Mouse (Mus musculus): ENCODE measurements around the gene Man2b2. TPM values are rescaled to one million over a fixed set of nuclear protein-coding genes. Genes with fewer than 3 reads are reported as not detected.

Man2b2 gene
- total RNA-seq (2015; ENCODE audit: low replicate concordance) (5.2 and 12.3 TPM in 2 replicates), total RNA-seq (2017; ENCODE audit: low replicate concordance) (3.1 and 3.7 TPM in 2 replicates)

DNA sequence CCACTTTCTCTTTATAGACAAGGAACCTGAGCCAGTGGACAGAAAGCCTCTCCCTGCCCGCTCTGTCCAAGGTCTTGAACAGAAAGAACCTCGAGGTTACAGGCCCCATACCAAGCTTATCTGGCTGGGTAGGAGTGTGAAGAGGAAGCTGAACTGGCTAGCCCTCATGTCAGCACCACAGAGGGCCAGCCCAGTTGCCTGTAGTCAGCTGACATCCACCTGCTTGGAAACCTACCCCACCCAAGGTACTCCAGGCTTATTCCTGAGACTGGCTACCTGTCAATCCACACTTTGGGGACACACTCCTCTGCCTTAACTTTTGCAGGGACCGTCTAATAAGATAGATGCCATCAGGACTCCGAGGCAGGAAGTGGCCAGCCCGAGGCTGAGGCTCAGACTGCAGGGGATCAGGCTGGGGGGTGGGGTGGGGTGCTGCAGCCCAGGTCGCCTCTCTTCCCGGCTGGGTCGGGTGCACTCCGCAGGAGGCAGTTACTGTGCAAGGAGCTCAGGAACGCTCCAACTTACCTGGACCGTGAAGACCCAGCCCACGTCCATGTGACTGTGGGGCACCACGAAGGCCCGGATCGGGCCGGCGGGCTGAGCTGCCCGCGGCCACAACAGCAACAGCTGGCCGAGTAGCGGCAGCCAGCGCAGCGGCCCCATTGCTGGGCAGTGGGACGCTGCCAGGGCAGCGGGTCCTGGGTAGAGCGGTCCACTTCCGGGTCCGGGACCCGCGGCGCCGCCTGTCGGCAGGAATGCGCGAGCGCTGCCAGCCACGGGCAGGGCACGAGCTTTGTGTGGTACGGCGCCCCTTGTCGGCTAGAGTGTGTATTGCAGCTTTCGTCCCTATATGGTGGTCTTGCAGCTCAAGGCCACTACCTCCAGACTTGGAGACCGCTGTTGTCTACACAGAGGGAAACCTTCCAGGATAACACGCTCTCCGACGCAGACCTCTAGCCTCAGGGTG lies at the start of gene Man2b2:
Gene Man2b2 (minus strand): TSS at position 741 of the 967 bp plus-strand sequence.
- ATAC-seq (replicated peaks; ENCODE audit: low FRiP score, poor library complexity, severe bottlenecking): peak; percentile 75

DNA sequence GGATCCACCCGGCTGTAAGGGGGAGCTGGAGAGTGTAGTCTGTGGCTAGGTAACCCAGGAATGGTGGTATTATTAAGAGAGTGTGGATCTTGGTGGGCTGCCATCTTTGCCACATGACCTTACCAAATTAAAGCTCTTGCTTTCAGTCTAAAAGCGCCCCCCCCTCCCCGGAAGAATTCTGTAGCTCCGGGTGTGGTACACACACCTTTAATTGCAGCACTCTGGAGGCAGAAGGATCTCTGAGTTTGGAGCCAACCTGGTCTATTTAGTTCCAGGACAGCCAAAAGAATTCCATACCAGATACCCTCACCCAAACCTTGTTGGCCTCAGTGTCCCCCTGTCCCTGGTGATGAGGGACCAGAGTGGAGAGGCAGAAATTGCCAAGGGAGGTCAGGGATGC lies 48.3 kb upstream of the Man2b2 start:
- ATAC-seq (replicated peaks; ENCODE audit: low FRiP score, poor library complexity, severe bottlenecking): no peak

DNA sequence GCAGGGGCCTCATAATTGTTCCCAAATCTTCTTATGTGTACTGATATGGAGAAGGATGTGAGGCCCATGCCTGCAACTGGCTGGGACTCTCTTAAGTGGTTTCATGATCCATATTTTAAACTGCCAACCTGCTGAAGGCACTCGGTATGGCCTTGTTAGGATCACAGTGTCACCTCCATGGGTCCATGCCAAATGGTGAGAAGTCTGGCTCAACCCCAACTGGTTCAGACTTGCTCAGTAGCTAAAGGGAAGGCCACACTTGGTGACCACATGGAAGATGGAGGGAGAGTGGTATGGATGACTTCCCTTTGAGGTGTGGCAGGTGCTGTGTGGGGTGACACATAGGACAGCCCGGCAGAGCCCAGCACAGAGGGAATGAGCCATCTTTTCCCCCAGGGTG lies 47.2 kb upstream of the Man2b2 start:
- ATAC-seq (replicated peaks; ENCODE audit: low FRiP score, poor library complexity, severe bottlenecking): no peak

DNA sequence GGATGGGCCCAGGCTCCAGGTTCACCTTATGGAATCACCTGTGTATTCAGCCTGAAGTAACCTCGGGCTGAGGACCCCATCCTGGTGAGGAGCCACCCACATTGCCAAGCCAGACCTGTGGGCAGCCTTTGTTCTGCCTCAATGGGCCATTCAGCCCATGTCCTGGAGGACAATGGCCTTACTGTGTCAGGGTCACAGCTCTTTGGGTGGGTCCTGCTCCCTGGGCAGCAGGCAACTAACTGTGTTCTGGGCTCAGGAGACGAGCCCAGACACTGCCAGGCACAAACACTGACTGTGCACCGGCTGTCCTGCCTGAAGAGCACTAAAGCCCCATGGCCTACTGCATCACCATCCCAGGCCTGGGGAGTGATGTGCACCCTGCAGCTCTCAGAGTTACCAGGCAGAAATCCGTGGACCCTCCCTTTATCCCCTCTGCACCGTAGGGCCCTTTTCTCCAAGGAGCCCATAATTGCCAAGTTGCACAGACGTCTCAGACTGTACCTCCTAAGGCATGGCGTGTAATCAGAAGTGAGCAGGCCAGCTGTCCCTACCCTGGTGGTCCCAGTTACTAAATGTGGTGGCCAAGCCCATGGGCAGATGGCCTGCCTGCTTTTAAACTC lies 46.4 kb upstream of the Man2b2 start:
- no peak for ATAC-seq (replicated peaks; ENCODE audit: low FRiP score, poor library complexity, severe bottlenecking)

DNA sequence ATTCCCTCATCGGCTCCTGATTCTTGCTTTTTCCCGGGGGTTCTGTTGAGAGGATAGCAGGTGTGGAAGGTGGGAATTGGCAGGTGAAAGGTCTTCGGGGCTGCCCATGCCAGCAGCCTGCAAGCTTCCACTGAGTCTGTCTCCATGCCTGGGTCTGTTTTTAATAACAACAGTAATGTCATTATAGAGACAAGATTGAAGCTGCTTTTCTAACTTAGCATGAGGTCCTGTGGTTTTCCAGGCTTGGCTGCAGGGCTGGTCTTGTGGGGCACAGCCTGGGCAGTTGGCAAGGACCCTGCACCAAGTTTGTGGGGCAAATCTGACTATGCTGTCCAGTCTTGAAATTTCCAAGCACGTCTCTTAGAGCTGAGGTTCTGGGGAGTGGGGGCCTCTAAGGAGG lies 45.5 kb upstream of the Man2b2 start:
- ATAC-seq (replicated peaks; ENCODE audit: low FRiP score, poor library complexity, severe bottlenecking): no peak

DNA sequence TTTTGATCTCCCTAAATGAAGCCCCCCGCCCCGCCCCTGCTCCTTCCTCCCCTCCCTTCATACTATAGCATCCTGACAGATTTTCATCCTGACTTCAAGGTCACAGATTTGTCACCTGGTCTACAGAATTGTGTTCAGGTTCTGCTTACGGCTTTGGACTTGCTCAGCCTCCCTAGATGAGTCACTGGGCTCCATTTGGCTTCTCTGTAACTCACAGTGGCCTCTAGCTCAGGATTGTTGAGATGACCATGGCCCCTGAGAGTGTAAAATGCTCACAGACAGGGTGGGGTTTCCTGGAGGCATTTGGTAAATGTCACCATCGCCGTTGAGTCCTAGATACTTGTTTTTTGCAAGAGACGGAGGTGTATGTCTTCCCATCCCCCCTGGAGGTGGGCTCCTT lies 40.5 kb upstream of the Man2b2 start:
- no peak for ATAC-seq (replicated peaks; ENCODE audit: low FRiP score, poor library complexity, severe bottlenecking)

DNA sequence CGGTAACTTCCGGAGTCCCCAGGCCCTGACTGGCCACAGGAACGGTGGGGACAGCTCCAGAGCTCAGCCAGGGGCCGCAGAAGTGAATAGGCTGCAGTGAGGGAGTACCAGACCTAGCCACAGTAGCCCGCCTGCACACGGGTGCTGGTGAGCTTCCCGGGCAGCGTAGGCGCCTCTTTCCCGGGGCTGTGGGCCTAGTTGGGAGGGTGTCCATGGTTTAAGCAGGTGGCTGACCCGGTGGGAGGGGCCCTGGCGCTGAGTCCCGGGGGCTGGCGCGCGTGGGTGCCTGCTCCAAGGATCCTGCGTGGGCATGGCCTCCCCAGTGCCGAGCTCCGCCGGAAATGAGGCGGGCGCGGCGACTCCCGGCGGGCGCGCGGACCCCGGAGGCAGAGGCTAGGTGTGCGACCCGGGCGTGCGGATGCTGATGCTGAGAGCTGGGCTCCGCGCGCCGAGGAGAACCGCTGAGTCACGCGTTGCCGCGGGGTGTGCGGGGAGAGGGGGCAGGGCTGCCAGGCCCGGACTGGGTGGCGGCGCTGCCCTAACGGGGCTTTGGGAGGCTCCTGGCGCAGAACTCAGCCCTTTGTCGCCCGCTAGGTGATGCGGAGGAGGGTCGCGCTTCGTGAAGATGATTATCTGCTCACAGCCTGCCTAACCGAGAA lies 39.3 kb upstream of the Man2b2 start:
- no peak for ATAC-seq (replicated peaks; ENCODE audit: low FRiP score, poor library complexity, severe bottlenecking)

DNA sequence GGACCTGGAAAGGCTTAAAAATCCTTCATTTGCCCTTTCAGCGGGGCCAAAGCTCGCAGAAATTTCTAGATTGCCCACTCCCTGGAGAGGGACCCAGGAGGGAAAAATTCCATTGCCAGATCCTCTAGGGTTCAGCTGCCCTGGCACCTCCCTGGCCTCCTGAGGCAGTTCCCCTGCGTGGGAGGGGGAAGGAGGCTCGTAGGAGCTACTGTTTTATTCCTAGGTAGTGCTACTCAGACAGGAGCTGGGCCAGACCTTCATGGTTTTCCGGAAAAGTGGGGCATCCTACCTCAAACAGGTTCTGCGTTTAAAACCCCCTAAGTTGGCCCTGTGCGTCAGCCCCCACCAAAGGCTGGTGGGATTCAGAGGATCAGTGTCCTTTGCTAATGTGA lies 38.7 kb upstream of the Man2b2 start:
- no peak for ATAC-seq (replicated peaks; ENCODE audit: low FRiP score, poor library complexity, severe bottlenecking)

DNA sequence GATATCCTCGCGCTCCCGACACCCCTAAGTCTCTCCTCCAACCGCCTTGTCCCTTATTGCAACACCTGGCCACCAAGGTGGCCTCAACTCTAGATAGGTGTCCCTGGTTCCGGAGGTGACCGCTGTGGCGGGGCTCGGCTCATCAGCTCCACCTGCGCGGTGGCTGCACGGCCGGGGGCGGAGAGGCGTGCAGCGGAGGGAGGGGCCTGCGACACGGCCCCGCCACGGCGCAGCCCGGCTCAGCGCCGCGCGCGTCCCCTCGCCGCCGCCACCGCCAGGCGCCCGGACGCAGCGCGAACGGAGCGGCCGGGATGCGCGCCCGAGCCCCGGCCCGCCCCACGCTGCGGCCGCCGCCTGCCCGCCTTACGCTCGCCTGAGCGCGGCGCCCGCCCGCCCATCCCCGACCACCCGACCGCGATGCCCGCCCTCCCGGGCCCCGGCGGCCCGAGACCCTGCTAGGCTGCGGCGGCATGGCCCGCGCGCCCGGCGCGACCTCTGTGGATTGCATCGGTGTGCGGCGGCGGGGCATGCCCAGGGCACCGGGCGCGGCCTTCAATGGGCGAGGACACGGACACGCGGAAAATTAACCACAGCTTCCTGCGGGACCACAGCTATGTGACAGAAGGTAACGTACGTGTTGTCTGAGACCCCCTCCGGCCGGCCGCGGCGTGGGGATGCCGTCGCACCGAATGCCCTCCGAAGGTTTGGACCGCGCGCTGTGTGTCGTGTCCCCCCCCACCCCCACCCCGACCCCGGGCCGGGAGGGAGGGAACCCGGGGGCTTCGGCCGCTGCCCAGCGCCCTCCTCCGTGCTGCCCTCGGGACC lies 38.0 kb upstream of the Man2b2 start, which contains the start of gene Ppp2r2c:
Gene Ppp2r2c (plus strand): TSS at position 248 of the 825 bp plus-strand sequence.
- ATAC-seq (replicated peaks; ENCODE audit: low FRiP score, poor library complexity, severe bottlenecking): no peak

DNA sequence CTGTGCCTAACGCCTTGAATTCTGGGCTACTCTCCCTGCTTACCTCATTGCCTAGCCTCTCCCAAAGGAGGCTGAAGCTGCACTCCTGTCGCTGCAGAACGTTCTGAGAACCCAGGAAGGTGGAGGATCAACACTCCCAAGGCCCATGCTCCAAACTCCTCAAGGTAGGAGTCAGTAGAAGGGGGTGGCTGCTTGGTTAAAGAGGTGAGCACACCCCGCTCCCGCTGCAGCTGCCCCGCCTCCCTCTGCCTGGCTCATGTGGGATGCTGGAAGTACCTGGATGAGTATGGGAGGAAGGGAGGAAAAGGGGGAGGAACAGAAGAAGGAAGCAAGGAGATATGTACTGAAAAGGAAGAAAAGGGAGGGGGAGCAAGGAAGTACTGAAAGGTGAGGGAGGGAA lies 37.1 kb upstream of the Man2b2 start:
- ATAC-seq (replicated peaks; ENCODE audit: low FRiP score, poor library complexity, severe bottlenecking): no peak

DNA sequence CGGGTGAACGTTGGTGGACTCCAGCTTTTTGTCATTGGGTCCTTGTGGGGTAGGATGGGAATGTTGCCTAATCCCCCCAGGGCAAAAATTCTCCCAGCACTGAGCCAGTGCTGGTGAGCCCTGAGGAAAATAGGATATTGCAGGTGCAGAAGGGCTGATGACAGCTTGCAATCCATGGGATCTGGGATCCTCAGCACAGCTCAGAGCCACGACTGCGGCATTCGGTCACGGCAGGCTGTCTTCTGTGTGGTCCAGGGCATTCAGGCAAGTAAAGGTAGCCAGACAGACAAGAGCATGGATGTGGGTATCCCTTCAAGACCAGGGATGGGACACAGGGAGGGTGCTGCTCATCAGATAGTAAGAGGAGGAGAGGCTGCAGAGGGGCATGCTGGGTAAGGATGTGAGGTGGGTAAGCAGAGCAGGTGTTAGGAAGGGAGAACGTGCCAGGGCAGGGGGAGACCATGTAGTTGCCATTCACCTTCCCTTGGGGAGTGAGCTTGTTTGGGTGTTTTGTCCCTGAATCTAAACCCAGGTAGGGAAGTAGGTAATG lies 36.3 kb upstream of the Man2b2 start:
- ATAC-seq (replicated peaks; ENCODE audit: low FRiP score, poor library complexity, severe bottlenecking): 0 out of 2 replicates have a peak, but pooled peaks have one; percentile 8

DNA sequence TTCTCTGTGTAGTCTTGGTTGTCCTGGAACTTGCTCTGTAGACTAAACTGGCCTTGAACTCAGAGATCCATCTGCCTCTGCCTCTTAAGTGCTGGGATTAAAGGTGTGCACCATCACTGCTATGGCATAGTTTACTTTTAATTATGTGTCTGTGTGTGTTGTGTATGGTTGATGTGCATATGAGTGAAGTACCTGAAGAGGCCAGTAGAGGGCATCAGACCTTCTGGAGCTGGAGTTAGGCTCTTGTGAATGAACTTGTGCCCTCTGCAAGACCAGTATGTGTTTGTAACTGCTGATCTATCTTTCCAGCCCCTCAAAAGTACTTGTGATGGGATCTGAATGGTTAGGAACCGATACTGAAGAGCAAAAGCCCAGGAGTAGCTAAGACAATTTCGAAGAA lies 30.6 kb upstream of the Man2b2 start:
- no peak for ATAC-seq (replicated peaks; ENCODE audit: low FRiP score, poor library complexity, severe bottlenecking)

DNA sequence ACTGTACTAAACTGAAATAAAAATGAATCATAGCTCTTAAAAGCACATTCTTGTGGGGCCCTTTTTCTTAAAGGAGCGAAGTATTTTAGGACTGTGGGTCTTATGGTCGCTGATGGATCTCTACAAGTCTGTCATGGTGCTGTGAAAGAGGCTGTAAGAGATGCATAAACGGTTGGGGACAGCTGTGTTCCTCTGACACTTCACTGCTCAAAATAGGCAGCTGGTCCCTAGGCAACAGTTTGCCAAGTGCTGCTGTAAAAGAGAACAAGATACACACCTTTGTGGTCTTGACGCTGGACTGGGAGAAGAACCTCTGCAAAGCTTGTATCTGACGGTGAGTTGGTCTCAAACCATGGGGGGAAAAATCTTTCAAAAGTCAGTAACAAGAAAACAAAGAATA lies 27.1 kb upstream of the Man2b2 start:
- ATAC-seq (replicated peaks; ENCODE audit: low FRiP score, poor library complexity, severe bottlenecking): no peak

DNA sequence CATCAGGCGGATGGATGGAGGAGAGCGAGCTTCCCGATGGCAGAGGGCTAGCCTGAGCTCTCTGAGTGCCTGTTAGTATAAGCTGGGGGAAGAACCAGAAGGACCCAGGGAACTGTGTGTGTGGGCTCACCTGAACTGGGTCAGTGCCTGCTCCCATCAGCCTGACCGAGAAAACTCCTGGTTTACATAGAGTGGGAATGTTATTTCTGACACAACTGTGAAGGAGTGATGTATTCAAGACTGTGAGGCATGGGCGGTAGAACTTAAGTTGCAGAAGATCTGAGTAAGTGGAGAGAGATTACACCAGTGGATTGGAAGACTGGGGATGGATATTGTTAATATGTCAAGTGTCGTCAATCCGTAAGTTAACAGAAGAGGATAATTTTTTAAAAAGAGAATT lies 26.1 kb upstream of the Man2b2 start:
- ATAC-seq (replicated peaks; ENCODE audit: low FRiP score, poor library complexity, severe bottlenecking): no peak

DNA sequence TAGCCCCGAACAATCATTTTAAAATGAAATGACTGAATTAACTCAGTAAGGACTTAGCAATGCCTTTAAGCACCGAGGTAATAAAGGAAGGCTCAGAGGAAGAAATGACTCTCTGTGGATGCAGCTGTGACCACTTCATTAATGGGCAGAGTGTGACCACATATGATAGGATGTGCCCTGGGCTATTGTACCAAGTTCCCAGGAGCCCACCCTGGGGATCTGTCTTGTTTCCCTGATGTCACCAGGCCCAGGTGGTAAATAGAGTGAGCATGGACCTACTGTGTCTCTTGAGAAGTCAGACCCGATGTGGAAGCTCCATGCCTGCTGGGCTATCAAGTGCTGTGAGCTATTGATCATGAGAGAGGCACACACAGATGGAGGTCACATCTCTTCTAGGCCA lies 24.7 kb upstream of the Man2b2 start:
- ATAC-seq (replicated peaks; ENCODE audit: low FRiP score, poor library complexity, severe bottlenecking): no peak

DNA sequence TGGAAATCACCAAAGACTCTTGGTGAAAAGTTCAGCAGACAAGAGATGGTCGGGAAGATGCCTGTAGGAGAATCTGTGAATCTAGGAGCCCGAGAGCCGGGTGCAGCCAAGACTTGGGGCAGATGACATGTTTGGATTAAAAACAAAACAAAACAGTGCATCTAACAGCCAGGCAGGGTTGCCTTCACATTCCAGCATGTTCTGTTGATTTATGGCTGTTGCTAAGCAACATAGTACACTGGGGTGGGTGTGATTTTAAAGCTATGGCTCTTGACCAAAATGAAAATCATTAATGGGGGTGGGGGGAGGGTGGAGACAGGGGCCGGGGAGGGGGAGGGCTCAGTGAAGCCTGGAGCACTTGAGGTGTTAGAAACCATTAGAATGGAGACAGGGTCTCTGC lies 21.1 kb upstream of the Man2b2 start:
- no peak for ATAC-seq (replicated peaks; ENCODE audit: low FRiP score, poor library complexity, severe bottlenecking)

DNA sequence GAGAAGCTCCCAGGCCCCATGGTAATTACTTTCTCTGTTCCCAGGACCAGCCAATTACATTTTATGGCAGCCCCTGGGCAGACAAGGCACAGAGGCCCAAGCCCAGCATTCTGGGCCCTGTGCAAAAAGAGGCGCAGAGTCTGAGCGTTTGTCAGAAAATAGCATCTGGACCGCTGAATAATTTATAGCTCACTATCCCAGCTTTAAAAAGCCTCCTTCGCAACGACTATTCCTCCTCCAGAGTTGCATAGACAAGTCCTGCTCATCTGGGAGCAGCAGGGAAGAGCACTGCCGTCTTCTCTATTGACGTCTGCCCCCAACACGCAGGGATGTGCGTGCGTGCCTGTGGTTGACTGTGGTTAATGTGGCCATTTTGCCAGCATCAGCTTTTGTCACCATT lies 14.0 kb upstream of the Man2b2 start:
- no peak for ATAC-seq (replicated peaks; ENCODE audit: low FRiP score, poor library complexity, severe bottlenecking)

DNA sequence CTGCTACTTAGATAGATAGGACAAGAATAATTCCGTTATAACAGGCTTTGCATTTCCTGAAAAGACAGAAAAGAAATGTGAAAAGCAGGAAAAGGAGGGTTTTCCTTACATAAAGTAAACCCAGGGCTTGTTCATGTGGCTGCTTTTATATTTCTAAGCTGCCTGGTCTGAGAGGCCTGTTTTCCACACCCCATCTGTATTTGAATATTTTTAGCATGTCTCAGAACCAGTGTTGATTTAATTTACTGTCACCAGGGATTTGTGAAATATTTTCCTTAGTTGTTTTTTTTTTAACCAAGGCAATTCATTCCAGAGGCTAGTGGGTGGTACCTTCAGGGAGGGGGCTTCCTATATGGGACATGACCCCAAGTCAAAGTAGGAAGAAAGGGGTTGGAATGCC lies 11.2 kb upstream of the Man2b2 start:
- ATAC-seq (replicated peaks; ENCODE audit: low FRiP score, poor library complexity, severe bottlenecking): no peak

DNA sequence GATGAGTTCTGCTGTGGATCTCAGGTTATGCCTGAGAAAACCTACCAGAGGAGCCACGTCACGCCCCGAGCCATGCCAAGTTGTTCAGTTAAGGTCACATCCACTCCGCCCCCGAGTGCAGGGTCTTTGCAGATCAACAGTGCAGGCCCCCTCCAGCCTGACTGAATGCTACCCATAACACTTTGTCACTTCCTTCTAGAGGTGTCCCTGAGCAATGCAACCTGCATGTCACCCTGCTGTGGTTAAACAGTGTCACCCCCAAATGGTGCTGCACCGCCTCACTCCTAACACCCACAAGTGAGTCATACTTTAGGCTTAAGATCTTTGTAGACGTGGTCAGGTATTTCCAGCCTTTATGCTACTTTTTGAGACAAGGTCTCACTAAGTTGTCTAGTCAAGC lies 9.6 kb upstream of the Man2b2 start:
- ATAC-seq (replicated peaks; ENCODE audit: low FRiP score, poor library complexity, severe bottlenecking): no peak
